Mouse (Mus musculus): ENCODE data around the gene As3mt. TPM values are rescaled to one million over a fixed set of nuclear protein-coding genes. Genes with fewer than 3 reads are reported as not detected.
"Not testable (repeated sequence)": the region's sequence is repeated elsewhere in the genome, so short reads cannot be mapped to it uniquely, and the experiment has no call there.

The As3mt gene
- total RNA-seq, 2 experiments from 2014 or later = 18.7 to 18.9 TPM

- DNase-seq (ENCODE audit: extremely low spot score in 1 of 2, low spot score in 2 of 2) = no peak
- intact Hi-C loops (cut with DNase I) = loop anchor here (5.0 kb wide), 1 partner anchor 233 kb away; no protein-coding TSS in a partner anchor
Observed at GRCm38 (mm10) chr19:46764763-46765117, 57.5 kb downstream of the As3mt start.

GRCm38 (mm10) chr19:46766125-46766524 lies 58.9 kb downstream of the As3mt start:
- DNase-seq (ENCODE audit: extremely low spot score in 1 of 2, low spot score in 2 of 2) = no peak

GRCm38 (mm10) chr19:46769759-46770158 lies 62.5 kb downstream of the As3mt start:
- intact Hi-C loops (cut with DNase I) = no loop called here
- no peak for DNase-seq (ENCODE audit: extremely low spot score in 1 of 2, low spot score in 2 of 2)

More at GRCm38 (mm10) chr19:46766125-46766524, 58.9 kb downstream of the As3mt start:
- intact Hi-C loops (cut with DNase I) = no loop called here

GRCm38 (mm10) chr19:46771801-46772200 lies 64.5 kb downstream of the As3mt start:
- intact Hi-C loops (cut with DNase I) = no loop called here

GRCm38 (mm10) chr19:46776391-46776790 lies 69.1 kb downstream of the As3mt start:
- no peak for DNase-seq (ENCODE audit: extremely low spot score in 1 of 2, low spot score in 2 of 2)
- intact Hi-C loops (cut with DNase I) = no loop called here

More at GRCm38 (mm10) chr19:46771801-46772200, 64.5 kb downstream of the As3mt start:
- DNase-seq (ENCODE audit: extremely low spot score in 1 of 2, low spot score in 2 of 2) = no peak

- intact Hi-C loops (cut with DNase I) = no loop called here
- DNase-seq (ENCODE audit: extremely low spot score in 1 of 2, low spot score in 2 of 2) = peak in 1 of 2 experiments; percentile 18
Observed at GRCm38 (mm10) chr19:46776850-46777249, 69.6 kb downstream of the As3mt start.

- intact Hi-C loops (cut with DNase I) = no loop called here
- no peak for DNase-seq (ENCODE audit: extremely low spot score in 1 of 2, low spot score in 2 of 2)
Observed at GRCm38 (mm10) chr19:46777928-46778680, 70.8 kb downstream of the As3mt start.

- intact Hi-C loops (cut with DNase I); DNase-seq (ENCODE audit: extremely low spot score in 1 of 2, low spot score in 2 of 2): not testable (repeated sequence)
Observed at GRCm38 (mm10) chr19:46779130-46779529, 71.9 kb downstream of the As3mt start.

GRCm38 (mm10) chr19:46784038-46784437 lies 76.8 kb downstream of the As3mt start:
- intact Hi-C loops (cut with DNase I) = no loop called here
- no peak for DNase-seq (ENCODE audit: extremely low spot score in 1 of 2, low spot score in 2 of 2)

- no peak for DNase-seq (ENCODE audit: extremely low spot score in 1 of 2, low spot score in 2 of 2)
- intact Hi-C loops (cut with DNase I) = no loop called here
Observed at GRCm38 (mm10) chr19:46784502-46784901, 77.2 kb downstream of the As3mt start.

GRCm38 (mm10) chr19:46785633-46786032 lies 78.4 kb downstream of the As3mt start:
- intact Hi-C loops (cut with DNase I) = no loop called here
- DNase-seq (ENCODE audit: extremely low spot score in 1 of 2, low spot score in 2 of 2) = no peak

GRCm38 (mm10) chr19:46789782-46790181 lies 82.5 kb downstream of the As3mt start:
- no peak for DNase-seq (ENCODE audit: extremely low spot score in 1 of 2, low spot score in 2 of 2)
- intact Hi-C loops (cut with DNase I) = no loop called here

Other genes starting within 250 kb of the As3mt start
- 100 to 1,000 TPM; 101 to 108 TPM for gene Trim8, start 205.8 kb upstream of the As3mt start, total RNA-seq (2021)
- 100 to 1,000 TPM; 103 to 104 TPM for gene Arl3, start 134.3 kb upstream of the As3mt start, total RNA-seq (2021)
- 1 to 10 TPM; 7.8 to 8.1 TPM for gene Sfxn2, start 134.1 kb upstream of the As3mt start, total RNA-seq (2021)
- 10 to 100 TPM; 35.2 to 41.7 TPM for gene Wbp1l, start 108.4 kb upstream of the As3mt start, total RNA-seq (2021)
- gene Cyp17a1, start 34.3 kb upstream of the As3mt start, total RNA-seq (2021) = not detected
- 10 to 100 TPM; 21.4 to 23.7 TPM for gene Borcs7, start 17.6 kb upstream of the As3mt start, total RNA-seq (2021)
- 10 to 100 TPM; 25.8 to 29.4 TPM for gene Cnnm2, start 54.1 kb downstream of the As3mt start, total RNA-seq (2021)

Measured in left cerebral cortex, postnatal 10 days (tissue).